Mouse (Mus musculus) neural tube, embryonic 14.5 days (tissue): Measurements from ENCODE around the gene Phox2a. TPM values are rescaled to one million over a fixed set of nuclear protein-coding genes. Genes with fewer than 3 reads are reported as not detected.

Experiments
- ATAC-seq: fragments of 200-750 bp; cut with Nextera tagmentation; 2 replicates; pipeline ENCODE4 v1.8.0; 2017; ENCODE audit warnings: low read depth, mild to moderate bottlenecking, moderate TSS enrichment, moderate library complexity
- H3K27ac ChIP-seq: fragments of 300-500 bp; sonication (generic); 2 replicates; pipeline ENCODE4 v1.5.1; 2014; ENCODE audit warnings: low read depth, mild to moderate bottlenecking, control low read depth, low read length, moderate library complexity, mixed read lengths
- H3K27me3 ChIP-seq: fragments of 300-500 bp; sonication (generic); 2 replicates; pipeline ENCODE4 v1.6.1; 2014; ENCODE audit warnings: low read length; ENCODE audit not compliant: control insufficient read depth, insufficient read depth
- H3K36me3 ChIP-seq: fragments of 300-500 bp; sonication (generic); 2 replicates; pipeline ENCODE4 v1.6.1; 2014; ENCODE audit warnings: low read length, mixed read lengths; ENCODE audit not compliant: control insufficient read depth, insufficient read depth
- H3K4me1 ChIP-seq: fragments of 300-500 bp; sonication (generic); 2 replicates; pipeline ENCODE4 v1.6.1; 2014; ENCODE audit warnings: low read length; ENCODE audit not compliant: control insufficient read depth, insufficient read depth
- H3K4me2 ChIP-seq: fragments of 300-500 bp; sonication (generic); 2 replicates; pipeline ENCODE4 v1.6.1; 2014; ENCODE audit warnings: mild to moderate bottlenecking, low read depth, low read length, control low read depth
- H3K4me3 ChIP-seq: fragments of 300-500 bp; sonication (generic); 2 replicates; pipeline ENCODE4 v1.5.1; 2014; ENCODE audit warnings: low read depth, low read length, control low read depth, mixed read lengths
- H3K9ac ChIP-seq: fragments of 300-500 bp; sonication (generic); replicated peaks from 2 replicates; pipeline ENCODE4 v1.6.1; 2014; ENCODE audit warnings: low read depth, mild to moderate bottlenecking, control low read depth, low read length, mixed read lengths
- H3K9me3 ChIP-seq: fragments of 300-500 bp; sonication (generic); 2 replicates; pipeline ENCODE4 v1.6.1; 2016; ENCODE audit warnings: low read length; ENCODE audit not compliant: control insufficient read depth
- WGBS: fragments of 180-500 bp; shearing (Covaris S2); extraction: QIAGEN DNeasy Blood & Tissue Kit; methylation state at CpG from one replicate; pipeline ENCODE4 v1.1.7; 2014; 5-methylcytosine and 5-hydroxymethylcytosine counted together
- polyA plus RNA-seq: library from polyadenylated mRNA; unstranded; fragments of >200 nt; fragmentation: Nextera tagmentation; extraction: Ambion mirVana; gene quantifications from 2 replicates; pipeline ENCODE4 v1.2.1, GENCODE M21; 2014

Gene Phox2a
- polyA plus RNA-seq, 1 experiment from 2014 or later = 2.4 TPM

DNA sequence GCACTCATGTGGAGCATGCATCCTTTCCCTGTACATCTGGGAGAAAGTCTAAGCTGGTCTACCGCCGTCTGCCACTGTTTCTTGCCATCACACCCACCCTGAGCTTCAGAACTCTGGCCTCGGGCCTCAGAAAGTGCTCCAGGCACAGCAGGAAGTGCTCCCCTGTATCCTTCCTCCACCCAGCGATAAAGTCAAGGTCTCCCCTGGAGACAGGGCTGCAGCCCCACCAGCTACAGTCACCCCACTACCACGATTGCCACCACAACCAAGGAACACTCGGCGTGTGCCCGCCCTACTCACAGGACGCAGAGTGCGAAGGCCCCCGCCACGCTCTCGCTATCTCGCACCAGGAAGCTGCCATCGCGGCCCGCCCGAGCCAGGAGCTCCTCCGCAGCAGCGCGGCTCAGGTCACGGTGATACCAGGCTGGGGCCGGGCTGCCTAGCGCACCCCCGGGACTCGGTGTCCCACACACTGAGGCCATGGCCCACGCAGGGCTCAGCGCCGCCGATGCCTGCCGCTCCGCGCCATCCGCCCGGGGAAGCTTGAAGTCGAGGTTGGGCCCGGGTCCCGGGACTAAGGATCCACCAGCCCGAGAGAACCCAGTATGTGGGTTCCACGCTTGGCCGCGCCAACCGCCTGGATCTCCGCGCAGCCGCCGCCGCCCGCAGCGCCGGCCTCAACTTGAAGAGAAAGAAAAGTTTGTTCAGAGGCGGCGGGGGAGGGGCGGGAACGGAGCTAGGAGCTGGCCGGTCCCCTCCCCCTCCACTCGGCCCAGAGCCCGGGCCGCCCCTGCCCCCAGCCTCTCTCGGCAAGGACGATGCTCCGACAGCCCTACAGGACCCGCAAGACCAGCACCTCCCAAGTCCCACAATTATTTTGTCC lies 18.4 kb downstream of the Phox2a start:
- peak; percentile 57 for ATAC-seq
- peak overlapping the region; percentile 63 for H3K4me3 ChIP-seq
- H3K9ac ChIP-seq = peak overlapping the region; percentile 64
- WGBS = under 1% methylated on average over 58 of the region's 63 CpGs
- peak overlapping the region; percentile 80 for H3K27ac ChIP-seq
- H3K36me3 ChIP-seq = no peaks in the 10 kb centered on the region
- H3K27me3 ChIP-seq = peaks cover 3% of the 10 kb centered on the region; the same call in 1 of the 2 replicates
- no peaks in the 10 kb centered on the region for H3K9me3 ChIP-seq
- peak overlapping the region; percentile 81 for H3K4me2 ChIP-seq
- H3K4me1 ChIP-seq = peaks cover 21% of the 10 kb centered on the region

DNA sequence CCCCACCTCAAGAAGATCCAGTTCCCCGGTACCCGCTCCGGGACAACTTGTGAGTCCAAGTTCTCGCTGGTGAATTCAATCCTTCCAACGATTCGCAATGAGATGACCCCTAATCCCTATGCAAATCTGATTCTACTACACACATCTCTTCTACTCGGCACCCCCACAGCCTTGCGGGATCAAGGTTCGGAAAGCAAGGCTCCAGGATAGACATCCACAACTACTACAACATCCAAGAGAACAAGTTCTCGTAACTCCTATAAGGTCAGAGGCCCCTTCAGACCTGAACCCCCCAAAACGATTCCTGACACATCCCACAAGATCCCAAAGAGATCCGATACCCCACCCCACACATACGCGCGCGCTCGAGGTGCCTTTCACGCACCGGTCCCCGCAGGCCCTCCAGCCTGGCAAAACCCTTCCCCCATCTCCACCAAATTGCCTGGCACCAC lies 19.1 kb downstream of the Phox2a start:
- ATAC-seq = peak; percentile 2; the same call in 1 of the 2 replicates
- Histone ChIP-seq H3K4me2 (peak overlapping the region; percentile 81), H3K27me3 (peaks cover 3% of the 10 kb centered on the region; the same call in 1 of the 2 replicates), H3K27ac (peak overlapping the region; percentile 80), H3K4me3 (peak overlapping the region; percentile 63), H3K36me3 (no peaks in the 10 kb centered on the region), H3K9me3 (no peaks in the 10 kb centered on the region), H3K4me1 (peaks cover 21% of the 10 kb centered on the region), H3K9ac (peak overlapping the region; percentile 64)
- WGBS = 0% methylated on average over 20 of the region's 20 CpGs

DNA sequence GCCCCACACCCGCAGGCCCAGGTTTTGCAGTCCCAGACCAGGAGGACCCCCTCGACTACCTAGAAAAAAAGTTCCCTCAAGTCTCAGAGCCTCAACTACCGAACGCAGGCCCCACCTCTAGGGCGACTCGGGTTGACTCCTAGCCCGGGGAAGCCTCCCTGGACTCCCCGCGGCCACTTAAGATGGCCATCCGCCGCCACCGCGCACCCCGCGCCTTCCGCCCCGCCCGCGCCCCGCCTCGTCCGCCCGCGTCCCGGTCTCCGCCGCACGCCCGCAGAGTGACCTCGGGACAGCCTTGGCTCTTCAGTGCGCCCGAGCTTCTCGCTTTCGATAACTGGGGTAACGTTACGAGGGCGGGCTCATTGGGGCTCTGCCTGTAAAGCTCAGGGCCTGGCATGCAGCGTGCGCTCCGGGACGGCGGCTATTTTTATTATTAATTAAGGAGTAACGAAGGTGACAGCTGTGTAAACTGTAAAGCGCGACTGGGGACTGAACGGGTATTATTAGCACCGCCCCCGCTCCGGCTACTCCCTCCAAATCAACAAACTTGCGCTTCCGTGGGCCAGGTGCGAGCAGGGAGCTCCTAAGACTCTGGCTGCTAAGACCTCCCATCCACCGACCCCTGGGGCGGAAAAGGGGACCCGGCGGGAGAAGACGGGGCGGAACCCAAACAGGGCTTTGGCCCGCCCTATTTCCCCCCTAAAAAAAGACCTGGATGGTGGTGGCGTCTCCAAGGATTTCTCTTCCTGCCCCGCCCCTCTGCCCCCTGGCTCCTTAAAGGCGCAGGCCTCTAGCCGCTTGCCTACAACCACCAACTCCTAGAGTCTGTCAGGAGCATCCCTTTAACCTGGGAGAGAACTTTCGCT lies 19.7 kb downstream of the Phox2a start, which contains the start of gene Inppl1:
Gene Inppl1 (minus strand): TSS at position 624 of the 866 bp plus-strand sequence.
- under 1% methylated on average over 64 of the region's 64 CpGs for WGBS

DNA sequence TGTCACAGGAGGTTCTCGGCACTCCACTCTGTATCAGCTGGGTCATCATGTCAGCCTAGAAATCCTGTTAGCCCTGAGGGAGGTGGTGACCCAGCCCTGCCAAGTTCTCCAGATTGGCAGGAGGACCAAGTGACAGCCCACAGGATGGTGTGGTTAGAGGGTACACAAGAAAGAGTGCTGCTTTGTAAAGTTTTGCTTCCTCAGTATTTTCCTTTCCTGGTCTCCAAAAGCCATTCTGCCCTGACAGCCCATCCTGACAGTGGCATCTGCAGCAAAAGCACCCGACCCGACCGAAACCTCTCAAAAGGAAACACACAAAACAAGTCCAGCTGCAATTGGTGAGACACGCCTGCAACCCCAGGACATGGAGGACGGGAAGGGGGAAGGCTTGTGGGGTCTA lies 26.1 kb downstream of the Phox2a start:
- Histone ChIP-seq H3K36me3 (no peaks in the 10 kb centered on the region), H3K4me3 (no peak overlapping the region), H3K9ac (no peak overlapping the region), H3K4me1 (no peaks in the 10 kb centered on the region), H3K27ac (no peak overlapping the region), H3K9me3 (no peaks in the 10 kb centered on the region), H3K27me3 (no peaks in the 10 kb centered on the region), H3K4me2 (no peak overlapping the region)
- 79% methylated on average over 6 of the region's 6 CpGs for WGBS
- no peak for ATAC-seq

More for the DNA sequence above, 19.7 kb downstream of the Phox2a start, which contains the start of gene Inppl1:
- H3K4me2 ChIP-seq = peak within 1 kb of the TSS; percentile 81
- peaks cover 21% of the 10 kb centered on the region for H3K4me1 ChIP-seq
- H3K27me3 ChIP-seq = peaks cover 3% of the 10 kb centered on the region; the same call in 1 of the 2 replicates
- ATAC-seq = peak; percentile 79
- H3K36me3 ChIP-seq = no peaks in the 10 kb centered on the region
- H3K4me3 ChIP-seq = peak within 1 kb of the TSS; percentile 63
- H3K27ac ChIP-seq = peak within 1 kb of the TSS; percentile 80
- peak within 1 kb of the TSS; percentile 64 for H3K9ac ChIP-seq
- H3K9me3 ChIP-seq = no peaks in the 10 kb centered on the region

DNA sequence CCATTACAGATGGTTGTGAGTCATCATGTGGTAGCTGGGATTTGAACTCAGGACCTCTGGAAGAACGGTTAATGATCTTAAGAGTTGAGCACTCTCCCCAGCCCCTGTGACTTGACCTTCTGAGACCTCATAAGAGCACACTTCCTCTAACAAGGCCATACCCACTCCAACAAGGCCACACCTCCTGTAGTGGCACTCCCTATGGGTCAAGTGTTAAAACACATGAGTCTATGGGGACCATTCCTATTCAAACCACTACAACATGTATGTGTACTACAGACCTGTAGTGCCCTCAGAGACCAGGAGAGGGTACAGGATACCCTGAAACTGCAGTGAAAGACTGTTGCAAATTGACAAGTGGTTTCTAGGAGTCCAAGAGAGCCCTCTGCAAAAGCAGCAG lies 29.8 kb downstream of the Phox2a start:
- no peaks in the 10 kb centered on the region for H3K4me1 ChIP-seq
- ATAC-seq = no peak
- no peaks in the 10 kb centered on the region for H3K27me3 ChIP-seq
- H3K9ac ChIP-seq = no peak overlapping the region
- WGBS = 93% methylated on average over 1 of the region's 1 CpGs
- H3K36me3 ChIP-seq = no peaks in the 10 kb centered on the region
- H3K4me2 ChIP-seq = no peak overlapping the region
- H3K9me3 ChIP-seq = no peaks in the 10 kb centered on the region
- no peak overlapping the region for H3K4me3 ChIP-seq
- no peak overlapping the region for H3K27ac ChIP-seq

DNA sequence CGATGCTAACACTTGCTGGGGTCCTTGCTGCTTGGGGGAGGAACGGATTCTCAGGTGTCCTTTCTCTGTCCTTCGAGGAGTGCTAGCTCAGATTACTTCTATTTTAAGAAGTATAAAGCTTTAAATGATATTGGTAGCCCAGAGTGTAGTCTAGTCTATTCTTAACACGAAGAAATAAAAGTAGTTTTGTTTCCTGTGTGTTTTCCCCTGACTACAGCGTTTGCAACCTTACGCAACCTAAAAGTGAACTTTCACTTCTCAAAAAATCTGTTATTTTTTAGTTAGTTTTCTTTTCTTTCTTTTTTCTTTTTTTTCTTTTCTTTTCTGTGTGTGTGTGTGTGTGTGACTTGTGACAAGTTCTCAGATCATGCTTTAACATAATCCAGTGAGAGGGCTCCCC lies 33.6 kb downstream of the Phox2a start:
- Histone ChIP-seq H3K27me3 (no peaks in the 10 kb centered on the region), H3K27ac (no peak overlapping the region), H3K36me3 (no peaks in the 10 kb centered on the region), H3K4me1 (no peaks in the 10 kb centered on the region), H3K4me3 (no peak overlapping the region), H3K9me3 (no peaks in the 10 kb centered on the region), H3K9ac (no peak overlapping the region), H3K4me2 (no peak overlapping the region)
- ATAC-seq = no peak
- 85% methylated on average over 6 of the region's 6 CpGs for WGBS

DNA sequence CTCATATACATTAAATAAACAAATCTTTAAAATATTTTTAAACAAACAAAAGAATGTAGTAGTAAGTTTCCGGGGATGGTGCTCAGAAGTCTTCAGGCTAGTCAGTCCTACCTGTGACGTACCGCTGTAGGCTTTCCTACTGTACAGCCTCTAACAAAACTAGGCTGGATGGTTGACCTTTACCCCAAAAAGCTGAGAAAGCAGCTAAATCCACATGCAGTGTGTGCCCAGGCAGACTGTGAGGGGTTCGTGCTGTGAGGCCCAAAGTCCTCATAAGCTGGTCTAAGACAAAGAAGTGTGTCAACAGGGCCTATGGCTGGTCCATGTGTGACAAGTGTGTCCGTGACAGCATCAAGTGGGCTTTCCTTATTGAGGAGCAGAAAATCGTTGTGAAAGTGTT lies 34.7 kb downstream of the Phox2a start:
- H3K36me3 ChIP-seq = no peaks in the 10 kb centered on the region
- WGBS = 83% methylated on average over 6 of the region's 6 CpGs
- H3K27ac ChIP-seq = no peak overlapping the region
- H3K9ac ChIP-seq = no peak overlapping the region
- H3K9me3 ChIP-seq = no peaks in the 10 kb centered on the region
- H3K4me2 ChIP-seq = no peak overlapping the region
- no peaks in the 10 kb centered on the region for H3K4me1 ChIP-seq
- H3K4me3 ChIP-seq = no peak overlapping the region
- no peak for ATAC-seq
- no peaks in the 10 kb centered on the region for H3K27me3 ChIP-seq

DNA sequence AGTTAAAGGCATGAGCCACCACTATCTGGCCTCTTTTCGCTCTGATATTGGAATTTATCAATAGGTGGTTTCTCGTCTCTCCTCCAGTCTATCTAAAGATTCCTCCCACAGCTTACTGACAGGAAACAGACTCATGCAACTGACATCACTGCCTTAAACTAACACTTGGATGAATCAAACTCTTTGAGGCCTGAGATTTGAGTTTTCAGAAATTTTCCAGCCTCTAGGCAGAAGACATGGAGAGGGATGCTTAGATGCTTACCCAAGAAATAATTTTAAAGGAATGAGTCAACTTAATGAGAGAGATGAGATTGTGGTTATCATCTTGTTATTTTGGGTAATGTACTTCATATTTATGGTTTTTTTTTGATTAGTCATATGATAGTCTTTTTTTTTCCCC lies 35.7 kb downstream of the Phox2a start:
- H3K9ac ChIP-seq = no peak overlapping the region
- ATAC-seq = no peak
- H3K9me3 ChIP-seq = no peaks in the 10 kb centered on the region
- H3K4me2 ChIP-seq = no peak overlapping the region
- no peak overlapping the region for H3K4me3 ChIP-seq
- H3K4me1 ChIP-seq = no peaks in the 10 kb centered on the region
- H3K27me3 ChIP-seq = no peaks in the 10 kb centered on the region
- H3K27ac ChIP-seq = no peak overlapping the region
- 90% methylated on average over 2 of the region's 2 CpGs for WGBS
- no peaks in the 10 kb centered on the region for H3K36me3 ChIP-seq
